7 mouse cellular contexts compared by ENCODE assay signal in the genomic region with DNA sequence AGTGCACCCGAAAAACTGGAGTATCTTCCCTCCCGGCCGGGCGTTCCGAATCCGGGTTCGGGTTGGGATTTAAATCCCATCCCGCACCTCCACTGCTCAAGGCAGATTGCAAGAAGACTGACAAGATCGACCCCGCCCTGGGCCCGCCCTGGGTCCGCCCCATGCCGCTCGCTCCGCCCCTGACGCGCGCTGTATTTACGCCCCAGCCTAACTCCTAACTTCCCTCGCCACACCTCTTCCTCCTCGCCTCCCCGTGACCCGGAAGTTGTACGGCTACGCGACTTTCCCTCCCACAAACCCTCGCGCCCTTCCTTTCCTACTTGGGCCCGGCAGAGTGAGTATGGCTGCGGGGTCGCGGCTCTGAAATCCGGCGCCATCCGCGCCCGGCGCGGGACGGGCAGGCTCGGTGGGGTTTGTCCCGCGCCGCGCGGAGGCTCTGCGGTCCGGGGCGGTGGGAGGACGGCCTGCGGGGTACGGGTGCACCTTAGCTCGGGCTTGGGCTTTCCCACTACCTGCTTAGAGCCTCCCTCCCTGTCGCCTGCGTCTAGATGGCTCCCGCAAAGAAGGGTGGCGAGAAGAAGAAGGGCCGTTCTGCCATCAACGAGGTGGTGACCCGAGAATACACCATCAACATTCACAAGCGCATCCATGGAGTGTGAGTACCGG. TPM values are rescaled to one million over a fixed set of nuclear protein-coding genes. Genes with fewer than 3 reads are reported as not detected.
A peak's percentile ranks its signal among the peaks of the same experiment; 100 is the strongest.
DNase-seq lines count a peak whose midpoint lies in the region; ATAC-seq lines count a peak whose summit lies in the region.

Gene Rpl31 (plus strand): TSS at position 242 of the 666 bp plus-strand sequence.

- H3K4me2 ChIP-seq in intestine, embryonic 15.5 days (replicated peaks) = peak within 1 kb of the TSS; percentile 67

- H3K36me3 ChIP-seq in intestine, embryonic 15.5 days = peaks cover 25% of the 10 kb centered on the region
- H3K36me3 ChIP-seq in midbrain, embryonic 10.5 days = peaks cover 38% of the 10 kb centered on the region

- H3K27ac ChIP-seq in intestine, embryonic 15.5 days = peak within 1 kb of the TSS; percentile 91
- peak within 1 kb of the TSS; percentile 97 for H3K27ac ChIP-seq in midbrain, embryonic 10.5 days (replicated peaks)

- peak; percentile 99 for ATAC-seq in intestine, embryonic 15.5 days

- intact Hi-C loops in gastrocnemius, postnatal 36 days (cut with DNase I) = no loop called here
- intact Hi-C loops in left cerebral cortex, postnatal 25 days (cut with DNase I) = loop anchor here (5.0 kb wide), 1 partner anchor 365 kb away; no protein-coding TSS in a partner anchor

- WGBS in intestine, embryonic 15.5 days = under 1% methylated on average over 62 of the region's 62 CpGs
- under 1% methylated on average over 61 of the region's 62 CpGs for WGBS in midbrain, embryonic 10.5 days

- H3K4me1 ChIP-seq in intestine, embryonic 15.5 days (replicated peaks) = peaks cover 14% of the 10 kb centered on the region
- H3K4me1 ChIP-seq in midbrain, embryonic 10.5 days = peaks cover 16% of the 10 kb centered on the region

- no peaks in the 10 kb centered on the region for H3K9me3 ChIP-seq in intestine, embryonic 15.5 days
- H3K9me3 ChIP-seq in midbrain, embryonic 10.5 days (replicated peaks) = no peaks in the 10 kb centered on the region

- DNase-seq in adrenal gland, adult 2 months = peak; percentile 99
- DNase-seq in embryo, embryonic 11.5 days (ENCODE audit: low read depth, low spot score) = peak; percentile 88
- peak; percentile 98 for DNase-seq in gastrocnemius, postnatal 36 days
- DNase-seq in left cerebral cortex, postnatal 25 days (ENCODE audit: low spot score in 2 of 2) = peak; percentile 97 to 99
- peak; percentile 97 for DNase-seq in midbrain, embryonic 10.5 days (ENCODE audit: low spot score)
- DNase-seq in right cerebral cortex, postnatal 4 days = peak; percentile 94

- no peaks in the 10 kb centered on the region for H3K27me3 ChIP-seq in intestine, embryonic 15.5 days (replicated peaks)
- H3K27me3 ChIP-seq in midbrain, embryonic 10.5 days (ENCODE audit: low read depth, poor library complexity, severe bottlenecking) = no peaks in the 10 kb centered on the region

- peak within 1 kb of the TSS; percentile 60 for H3K4me3 ChIP-seq in intestine, embryonic 15.5 days (replicated peaks)
- H3K4me3 ChIP-seq in midbrain, embryonic 10.5 days = peak within 1 kb of the TSS; percentile 84

- H3K9ac ChIP-seq in intestine, embryonic 15.5 days = peak within 1 kb of the TSS; percentile 83

RNA-seq across cellular contexts. Expression of gene Rpl31, which starts in this region (rescaled TPM):
- 100 to 1,000 TPM; 683 to 874 TPM for total RNA-seq in adrenal gland, adult 2 months (2021)
- 28.1 and 29.9 TPM in 2 replicates for polyA plus RNA-seq in adrenal gland, adult 2 months (2012; rRNA removed)
- 100 to 1,000 TPM; 430 to 527 TPM for total RNA-seq in gastrocnemius, postnatal 36 days (2021)
- 528 and 550 TPM in 2 replicates for polyA plus RNA-seq in intestine, embryonic 15.5 days (2015; fragmentation: Nextera tagmentation; extraction: Ambion mirVana)
- 100 to 1,000 TPM; 449 to 504 TPM for total RNA-seq in left cerebral cortex, postnatal 25 days (2021)
- polyA plus RNA-seq in midbrain, embryonic 10.5 days (2016; fragmentation: Nextera tagmentation; extraction: Ambion mirVana) = 416 and 468 TPM in 2 replicates

Comparison
In these comparisons a context has a peak if more than half of its experiments do, and no peak if none do; other contexts are left out.
1. Peak in every context shown above with its lines: DNase-seq, ATAC-seq, H3K4me3 ChIP-seq and H3K27ac ChIP-seq.
2. RNA of gene Rpl31 (polyA plus RNA-seq): 528 to 550 TPM in intestine, embryonic 15.5 days and 416 to 468 TPM in midbrain, embryonic 10.5 days; 28.1 to 29.9 TPM in adrenal gland, adult 2 months; every median in the first group is over 10 times any median in the second.